Mouse (Mus musculus) embryo, embryonic 10.5 days (tissue): ENCODE measurements around the gene 2300003K06Rik.
A peak's percentile ranks its signal among the peaks of the same experiment; 100 is the strongest.
"Not testable (repeated sequence)": the region's sequence is repeated elsewhere in the genome, so short reads cannot be mapped to it uniquely, and the experiment has no call there.

Source experiments
- DNase-seq: peaks from one replicate; pipeline ENCODE4 v3.0.0-alpha.2; 2015; ENCODE audit warnings: low spot score

2300003K06Rik gene

GRCm38 (mm10) chr11:99837966-99838365 is at the start of gene 2300003K06Rik:
Gene 2300003K06Rik, minus strand, starts transcription at chr11:99838066.
- no peak for DNase-seq

GRCm38 (mm10) chr11:99878887-99879286 is 41.0 kb upstream of the 2300003K06Rik start, which contains the start of gene Gm11567:
Gene Gm11567, plus strand, starts transcription at chr11:99879187.
- not testable (repeated sequence) for DNase-seq

GRCm38 (mm10) chr11:99873089-99873488 is 35.2 kb upstream of the 2300003K06Rik start, which contains the start of gene Krtap9-1:
Gene Krtap9-1, plus strand, starts transcription at chr11:99873389.
- not testable (repeated sequence) for DNase-seq

GRCm38 (mm10) chr11:99864176-99864575 is 26.3 kb upstream of the 2300003K06Rik start, which contains the start of gene Gm11559:
Gene Gm11559, plus strand, starts transcription at chr11:99864476.
- DNase-seq: not testable (repeated sequence)

- no peak for DNase-seq
Observed at GRCm38 (mm10) chr11:99858761-99859160, 20.9 kb upstream of the 2300003K06Rik start.

GRCm38 (mm10) chr11:99857617-99858016 is 19.8 kb upstream of the 2300003K06Rik start, which contains the start of gene Gm11568:
Gene Gm11568, plus strand, starts transcription at chr11:99857917.
- no peak for DNase-seq

- peak; percentile 46 for DNase-seq
Observed at GRCm38 (mm10) chr11:99854121-99854520, 16.3 kb upstream of the 2300003K06Rik start.

- no peak for DNase-seq
Observed at GRCm38 (mm10) chr11:99851508-99851907, 13.6 kb upstream of the 2300003K06Rik start, which contains the start of gene Krtap4-16. Gene Krtap4-16, minus strand, starts transcription at chr11:99851608.

- no peak for DNase-seq
Observed at GRCm38 (mm10) chr11:99846746-99847145, 8.9 kb upstream of the 2300003K06Rik start.

- DNase-seq: peak; percentile 1
Observed at GRCm38 (mm10) chr11:99842185-99842584, 4.3 kb upstream of the 2300003K06Rik start.

- DNase-seq: not testable (repeated sequence)
Observed at GRCm38 (mm10) chr11:99815566-99815965, 22.3 kb downstream of the 2300003K06Rik start, which contains the start of gene Gm11564. Gene Gm11564, minus strand, starts transcription at chr11:99815666.

- not testable (repeated sequence) for DNase-seq
Observed at GRCm38 (mm10) chr11:99809792-99810191, 28.1 kb downstream of the 2300003K06Rik start, which contains the start of gene Krtap4-13. Gene Krtap4-13, minus strand, starts transcription at chr11:99809892.

GRCm38 (mm10) chr11:99804346-99804745 is 33.5 kb downstream of the 2300003K06Rik start, which contains the start of gene Gm11554:
Gene Gm11554, minus strand, starts transcription at chr11:99804446.
- DNase-seq: not testable (repeated sequence)

- not testable (repeated sequence) for DNase-seq
Observed at GRCm38 (mm10) chr11:99798832-99799231, 39.0 kb downstream of the 2300003K06Rik start, which contains the start of gene Gm11569. Gene Gm11569, minus strand, starts transcription at chr11:99798932.

GRCm38 (mm10) chr11:99793367-99793766 is 44.5 kb downstream of the 2300003K06Rik start, which contains the start of gene Gm11596:
Gene Gm11596, minus strand, starts transcription at chr11:99793467.
- no peak for DNase-seq
